Mouse (Mus musculus): ENCODE results near the gene Ldlrap1. TPM values are rescaled to one million over a fixed set of nuclear protein-coding genes. Genes with fewer than 3 reads are reported as not detected.
"Not testable (repeated sequence)": the region's sequence is repeated elsewhere in the genome, so short reads cannot be mapped to it uniquely, and the experiment has no call there.

Ldlrap1 gene
- polyA plus RNA-seq, 1 experiment from 2014 or later: 12.2 TPM

- WGBS: 15% methylated on average over 7 of the region's 7 CpGs
- peaks cover 20% of the 10 kb centered on the region for H3K4me1 ChIP-seq
- H3K4me3 ChIP-seq: no peak overlapping the region
- H3K27me3 ChIP-seq (replicated peaks): no peaks in the 10 kb centered on the region
- no peak for ATAC-seq (ENCODE audit: extremely low read depth, insufficient number of reproducible peaks, low FRiP score, low TSS enrichment)
- H3K9me3 ChIP-seq: no peaks in the 10 kb centered on the region
- H3K36me3 ChIP-seq: peaks cover 13% of the 10 kb centered on the region
- no peak overlapping the region for H3K4me2 ChIP-seq
- H3K27ac ChIP-seq (replicated peaks): 0 out of 2 replicates have a peak overlapping the region, but pooled peaks have one; percentile 7
- H3K9ac ChIP-seq: peak overlapping the region; percentile 56; the same call in 1 of the 2 replicates
Observed at GRCm38 (mm10) chr4:134796581-134797361, 28.9 kb upstream of the Ldlrap1 start.

- no peaks in the 10 kb centered on the region for H3K9me3 ChIP-seq
- no peak overlapping the region for H3K9ac ChIP-seq
- H3K36me3 ChIP-seq: peaks cover 5% of the 10 kb centered on the region; the same call in 1 of the 2 replicates
- WGBS: 74% methylated on average over 5 of the region's 5 CpGs
- no peak overlapping the region for H3K27ac ChIP-seq (replicated peaks)
- H3K27me3 ChIP-seq (replicated peaks): no peaks in the 10 kb centered on the region
- no peak overlapping the region for H3K4me2 ChIP-seq
- ATAC-seq (ENCODE audit: extremely low read depth, insufficient number of reproducible peaks, low FRiP score, low TSS enrichment): no peak
- H3K4me1 ChIP-seq: peaks cover 20% of the 10 kb centered on the region
- H3K4me3 ChIP-seq: no peak overlapping the region
Observed at GRCm38 (mm10) chr4:134795819-134796485, 28.1 kb upstream of the Ldlrap1 start.

GRCm38 (mm10) chr4:134794959-134795358 lies 27.1 kb upstream of the Ldlrap1 start:
- not testable (repeated sequence) for H3K27me3 ChIP-seq (replicated peaks); H3K9me3 ChIP-seq; H3K27ac ChIP-seq (replicated peaks); H3K9ac ChIP-seq; H3K4me2 ChIP-seq; ATAC-seq (ENCODE audit: extremely low read depth, insufficient number of reproducible peaks, low FRiP score, low TSS enrichment); H3K36me3 ChIP-seq; H3K4me3 ChIP-seq
- H3K4me1 ChIP-seq: peaks cover 20% of the 10 kb centered on the region

GRCm38 (mm10) chr4:134793213-134793956 lies 25.6 kb upstream of the Ldlrap1 start:
- H3K4me3 ChIP-seq: no peak overlapping the region
- ATAC-seq (ENCODE audit: extremely low read depth, insufficient number of reproducible peaks, low FRiP score, low TSS enrichment): no peak
- peaks cover 18% of the 10 kb centered on the region for H3K4me1 ChIP-seq
- H3K9ac ChIP-seq: no peak overlapping the region
- H3K4me2 ChIP-seq: no peak overlapping the region
- 39% methylated on average over 10 of the region's 10 CpGs for WGBS
- no peak overlapping the region for H3K27ac ChIP-seq (replicated peaks)
- H3K36me3 ChIP-seq: no peaks in the 10 kb centered on the region
- H3K9me3 ChIP-seq: no peaks in the 10 kb centered on the region
- H3K27me3 ChIP-seq (replicated peaks): no peaks in the 10 kb centered on the region

GRCm38 (mm10) chr4:134791731-134792130 lies 23.9 kb upstream of the Ldlrap1 start:
- Histone ChIP-seq H3K36me3 (no peaks in the 10 kb centered on the region), H3K4me2 (no peak overlapping the region), H3K27me3 (replicated peaks) (no peaks in the 10 kb centered on the region), H3K4me3 (no peak overlapping the region), H3K27ac (replicated peaks) (no peak overlapping the region), H3K9me3 (no peaks in the 10 kb centered on the region), H3K4me1 (peaks cover 6% of the 10 kb centered on the region), H3K9ac (no peak overlapping the region)
- 54% methylated on average over 6 of the region's 6 CpGs for WGBS
- ATAC-seq (ENCODE audit: extremely low read depth, insufficient number of reproducible peaks, low FRiP score, low TSS enrichment): no peak

GRCm38 (mm10) chr4:134786946-134787345 lies 19.1 kb upstream of the Ldlrap1 start:
- no peaks in the 10 kb centered on the region for H3K9me3 ChIP-seq
- no peak overlapping the region for H3K4me2 ChIP-seq
- H3K27me3 ChIP-seq (replicated peaks): no peaks in the 10 kb centered on the region
- H3K9ac ChIP-seq: no peak overlapping the region
- no peak overlapping the region for H3K4me3 ChIP-seq
- 0 out of 2 replicates have a peak, but pooled peaks cover 3% of the 10 kb centered on the region for H3K4me1 ChIP-seq
- 26% methylated on average over 10 of the region's 10 CpGs for WGBS
- no peaks in the 10 kb centered on the region for H3K36me3 ChIP-seq
- no peak for ATAC-seq (ENCODE audit: extremely low read depth, insufficient number of reproducible peaks, low FRiP score, low TSS enrichment)
- H3K27ac ChIP-seq (replicated peaks): no peak overlapping the region

- peaks cover 8% of the 10 kb centered on the region; the same call in 1 of the 2 replicates for H3K4me1 ChIP-seq
- no peak overlapping the region for H3K27ac ChIP-seq (replicated peaks)
- no peak for ATAC-seq (ENCODE audit: extremely low read depth, insufficient number of reproducible peaks, low FRiP score, low TSS enrichment)
- H3K9me3 ChIP-seq: no peaks in the 10 kb centered on the region
- no peaks in the 10 kb centered on the region for H3K36me3 ChIP-seq
- 58% methylated on average over 5 of the region's 5 CpGs for WGBS
- no peak overlapping the region for H3K9ac ChIP-seq
- no peak overlapping the region for H3K4me2 ChIP-seq
- no peaks in the 10 kb centered on the region for H3K27me3 ChIP-seq (replicated peaks)
- H3K4me3 ChIP-seq: no peak overlapping the region
Observed at GRCm38 (mm10) chr4:134784701-134785100, 16.9 kb upstream of the Ldlrap1 start.

GRCm38 (mm10) chr4:134779136-134779934 lies 11.5 kb upstream of the Ldlrap1 start:
- no peak overlapping the region; the same call in 1 of the 2 replicates for H3K27ac ChIP-seq (replicated peaks)
- H3K4me2 ChIP-seq: no peak overlapping the region
- no peak overlapping the region; the same call in 1 of the 2 replicates for H3K9ac ChIP-seq
- WGBS: 45% methylated on average over 14 of the region's 14 CpGs
- no peaks in the 10 kb centered on the region for H3K36me3 ChIP-seq
- no peaks in the 10 kb centered on the region for H3K27me3 ChIP-seq (replicated peaks)
- H3K4me3 ChIP-seq: no peak overlapping the region
- no peak for ATAC-seq (ENCODE audit: extremely low read depth, insufficient number of reproducible peaks, low FRiP score, low TSS enrichment)
- H3K4me1 ChIP-seq: peaks cover 29% of the 10 kb centered on the region
- no peaks in the 10 kb centered on the region for H3K9me3 ChIP-seq

- 67% methylated on average over 7 of the region's 7 CpGs for WGBS
- Histone ChIP-seq H3K4me2 (no peak overlapping the region), H3K9me3 (no peaks in the 10 kb centered on the region), H3K27me3 (replicated peaks) (no peaks in the 10 kb centered on the region), H3K4me3 (no peak overlapping the region), H3K36me3 (no peaks in the 10 kb centered on the region), H3K27ac (replicated peaks) (no peak overlapping the region), H3K4me1 (peaks cover 31% of the 10 kb centered on the region), H3K9ac (no peak overlapping the region)
- no peak for ATAC-seq (ENCODE audit: extremely low read depth, insufficient number of reproducible peaks, low FRiP score, low TSS enrichment)
Observed at GRCm38 (mm10) chr4:134776246-134776645, 8.4 kb upstream of the Ldlrap1 start.

- H3K9me3 ChIP-seq: no peaks in the 10 kb centered on the region
- H3K27me3 ChIP-seq (replicated peaks): no peaks in the 10 kb centered on the region
- H3K4me3 ChIP-seq: no peak overlapping the region
- H3K27ac ChIP-seq (replicated peaks): no peak overlapping the region
- peaks cover 31% of the 10 kb centered on the region for H3K4me1 ChIP-seq
- no peak overlapping the region for H3K4me2 ChIP-seq
- no peak for ATAC-seq (ENCODE audit: extremely low read depth, insufficient number of reproducible peaks, low FRiP score, low TSS enrichment)
- no peaks in the 10 kb centered on the region for H3K36me3 ChIP-seq
- H3K9ac ChIP-seq: 0 out of 2 replicates have a peak overlapping the region, but pooled peaks have one; percentile 5
- WGBS: 43% methylated on average over 13 of the region's 14 CpGs
Observed at GRCm38 (mm10) chr4:134775234-134775944, 7.6 kb upstream of the Ldlrap1 start.
